Mouse (Mus musculus) intestine, embryonic 14.5 days (tissue): ENCODE results near the gene Lcmt1. TPM values are rescaled to one million over a fixed set of nuclear protein-coding genes. Genes with fewer than 3 reads are reported as not detected.
A peak's percentile ranks its signal among the peaks of the same experiment; 100 is the strongest.

ENCODE experiments used
- ATAC-seq: fragments of 200-750 bp; cut with Nextera tagmentation; replicated peaks from 2 replicates; pipeline ENCODE4 v1.8.0; 2017; ENCODE audit warnings: low read depth, moderate number of reproducible peaks, moderate TSS enrichment, moderate library complexity; ENCODE audit not compliant: low FRiP score, low TSS enrichment
- DNase-seq: peaks from one replicate; pipeline ENCODE4 v3.0.0-alpha.2; 2018; ENCODE audit warnings: low spot score
- H3K27ac ChIP-seq: fragments of 300-500 bp; sonication (generic); 2 replicates; pipeline ENCODE4 v1.5.1; 2014; ENCODE audit warnings: low read depth, mild to moderate bottlenecking, control low read depth
- H3K27me3 ChIP-seq: fragments of 300-500 bp; sonication (generic); replicated peaks from 2 replicates; pipeline ENCODE4 v1.6.1; 2014; ENCODE audit warnings: low read length, control low read depth; ENCODE audit not compliant: control insufficient read depth, insufficient read depth
- H3K36me3 ChIP-seq: fragments of 300-500 bp; sonication (generic); 2 replicates; pipeline ENCODE4 v1.6.1; 2014; ENCODE audit warnings: low read length, control low read depth; ENCODE audit not compliant: control insufficient read depth, insufficient read depth
- H3K4me1 ChIP-seq: fragments of 300-500 bp; sonication (generic); replicated peaks from 2 replicates; pipeline ENCODE4 v1.6.1; 2014; ENCODE audit warnings: low read length, control low read depth, mixed read lengths; ENCODE audit not compliant: control insufficient read depth, insufficient read depth
- H3K4me2 ChIP-seq: fragments of 300-500 bp; sonication (generic); 2 replicates; pipeline ENCODE4 v1.6.1; 2014; ENCODE audit warnings: low read length
- H3K4me3 ChIP-seq: fragments of 300-500 bp; sonication (generic); 2 replicates; pipeline ENCODE4 v1.5.1; 2014; ENCODE audit warnings: low read depth, low read length, control low read depth, mixed read lengths
- H3K9ac ChIP-seq: fragments of 300-500 bp; sonication (generic); 2 replicates; pipeline ENCODE4 v1.6.1; 2014; ENCODE audit warnings: mild to moderate bottlenecking, low read length
- H3K9me3 ChIP-seq: fragments of 300-500 bp; sonication (generic); 2 replicates; pipeline ENCODE4 v1.6.1; 2016; ENCODE audit warnings: low read length, control low read depth; ENCODE audit not compliant: control insufficient read depth
- WGBS: fragments of 180-500 bp; shearing (Covaris S2); extraction: QIAGEN DNeasy Blood & Tissue Kit; methylation state at CpG from one replicate; pipeline ENCODE4 v1.1.7; 2014; 5-methylcytosine and 5-hydroxymethylcytosine counted together
- polyA plus RNA-seq: library from polyadenylated mRNA; unstranded; fragments of >200 nt; fragmentation: Nextera tagmentation; extraction: Ambion mirVana; gene quantifications from 2 replicates; pipeline ENCODE4 v1.2.1, GENCODE M21; 2014

The Lcmt1 gene
- polyA plus RNA-seq, 1 experiment from 2014 or later = 46.3 TPM

DNA sequence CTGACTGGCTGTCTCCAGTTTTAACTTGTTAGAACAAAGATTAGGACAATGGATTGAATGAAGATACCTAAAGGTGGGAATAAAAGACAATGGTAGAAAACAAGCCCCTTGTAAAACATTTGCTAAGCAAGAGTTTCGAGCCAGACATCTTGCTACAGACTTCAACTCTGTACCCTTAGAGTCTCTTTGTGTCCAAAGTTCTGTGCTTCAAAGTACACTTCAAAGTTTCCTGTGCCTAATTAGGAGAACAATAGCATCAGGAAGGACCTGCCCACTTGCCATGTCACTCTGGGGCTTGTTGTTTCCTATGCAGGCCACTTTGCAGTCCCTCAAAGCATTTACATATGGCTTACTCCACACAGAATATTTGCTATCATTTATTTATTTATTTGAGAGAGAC lies 33.3 kb upstream of the Lcmt1 start:
- ATAC-seq (no peak), DNase-seq (no peak)
- H3K36me3 ChIP-seq = no peaks in the 10 kb centered on the region
- no peaks in the 10 kb centered on the region for H3K9me3 ChIP-seq
- H3K4me2 ChIP-seq = no peak overlapping the region
- H3K4me3 ChIP-seq = no peak overlapping the region
- peaks cover 20% of the 10 kb centered on the region; the same call in 1 of the 2 replicates for H3K4me1 ChIP-seq
- no peaks in the 10 kb centered on the region for H3K27me3 ChIP-seq
- H3K9ac ChIP-seq = no peak overlapping the region
- 81% methylated on average over 1 of the region's 1 CpGs for WGBS
- no peak overlapping the region for H3K27ac ChIP-seq

DNA sequence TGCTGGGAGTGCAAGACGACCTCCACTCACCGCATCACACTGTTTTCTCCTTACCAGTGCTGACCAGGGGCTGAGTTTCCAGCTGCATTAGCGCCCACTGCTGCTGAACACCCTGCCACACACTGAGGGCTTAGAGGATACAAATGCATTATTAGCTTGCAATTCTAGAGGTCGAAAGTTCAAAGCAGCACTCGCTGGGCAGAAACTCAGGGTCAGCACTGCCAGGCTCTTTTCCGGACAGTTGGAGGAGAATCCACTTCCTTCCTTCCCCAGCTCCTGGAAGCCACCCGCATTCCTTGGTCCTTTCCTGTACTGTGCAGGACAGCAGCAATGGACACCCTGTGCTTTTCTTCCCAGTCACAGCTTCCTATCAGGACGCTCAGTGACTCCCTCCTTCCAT lies 31.2 kb upstream of the Lcmt1 start:
- 48% methylated on average over 8 of the region's 8 CpGs for WGBS
- Histone ChIP-seq H3K4me2 (no peak overlapping the region), H3K9me3 (no peaks in the 10 kb centered on the region), H3K27me3 (no peaks in the 10 kb centered on the region), H3K9ac (no peak overlapping the region), H3K4me3 (no peak overlapping the region), H3K27ac (peak overlapping the region; percentile 16; the same call in 1 of the 2 replicates), H3K4me1 (peaks cover 29% of the 10 kb centered on the region), H3K36me3 (no peaks in the 10 kb centered on the region)
- DNase-seq (no peak), ATAC-seq (no peak)

- no peaks in the 10 kb centered on the region for H3K36me3 ChIP-seq
- no peak overlapping the region for H3K4me2 ChIP-seq
- no peak overlapping the region for H3K4me3 ChIP-seq
- 49% methylated on average over 5 of the region's 5 CpGs for WGBS
- peak overlapping the region; percentile 23; the same call in 1 of the 2 replicates for H3K27ac ChIP-seq
- ATAC-seq (no peak), DNase-seq (no peak)
- H3K4me1 ChIP-seq = peaks cover 26% of the 10 kb centered on the region
- no peaks in the 10 kb centered on the region for H3K27me3 ChIP-seq
- no peak overlapping the region for H3K9ac ChIP-seq
- H3K9me3 ChIP-seq = no peaks in the 10 kb centered on the region
Measured at GRCm38 (mm10) chr7:123341896-123342295, 27.7 kb upstream of the Lcmt1 start.

DNA sequence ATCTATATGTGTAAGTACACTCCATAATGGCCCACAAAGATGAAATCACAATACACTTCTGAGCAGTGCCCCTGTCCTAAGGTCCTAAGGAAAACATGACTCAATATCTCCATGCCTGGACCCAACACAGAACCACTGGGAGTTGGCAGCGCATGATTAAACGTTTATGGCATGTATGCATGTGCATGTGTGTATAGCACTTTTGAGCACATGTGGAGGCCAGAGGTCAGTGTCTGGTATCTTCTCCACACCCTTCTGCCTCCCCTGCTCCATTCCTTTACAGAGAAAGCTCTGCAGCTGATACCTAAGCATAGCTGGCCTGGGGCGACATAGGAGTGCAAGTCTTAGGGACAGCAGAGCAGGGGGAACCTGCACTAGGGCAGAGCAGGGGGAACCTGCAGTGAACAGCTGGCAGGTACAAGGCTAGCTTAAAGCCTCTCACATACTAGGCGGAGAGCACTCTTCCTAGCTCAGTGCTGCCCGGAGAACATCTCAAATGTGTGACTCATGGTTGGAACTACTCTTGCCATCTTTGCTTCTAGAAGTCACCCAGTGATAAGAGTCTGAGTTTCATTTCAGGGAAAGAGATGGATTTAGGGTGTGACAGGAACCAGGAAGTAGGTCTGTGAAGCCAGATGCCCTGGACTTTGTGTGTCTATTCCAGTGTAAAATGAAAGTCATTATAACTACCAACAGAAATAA lies 25.4 kb upstream of the Lcmt1 start:
- H3K4me2 ChIP-seq = no peak overlapping the region
- ATAC-seq = peak; percentile 48; the same call in 1 of the 2 replicates
- WGBS = 85% methylated on average over 5 of the region's 5 CpGs

DNA sequence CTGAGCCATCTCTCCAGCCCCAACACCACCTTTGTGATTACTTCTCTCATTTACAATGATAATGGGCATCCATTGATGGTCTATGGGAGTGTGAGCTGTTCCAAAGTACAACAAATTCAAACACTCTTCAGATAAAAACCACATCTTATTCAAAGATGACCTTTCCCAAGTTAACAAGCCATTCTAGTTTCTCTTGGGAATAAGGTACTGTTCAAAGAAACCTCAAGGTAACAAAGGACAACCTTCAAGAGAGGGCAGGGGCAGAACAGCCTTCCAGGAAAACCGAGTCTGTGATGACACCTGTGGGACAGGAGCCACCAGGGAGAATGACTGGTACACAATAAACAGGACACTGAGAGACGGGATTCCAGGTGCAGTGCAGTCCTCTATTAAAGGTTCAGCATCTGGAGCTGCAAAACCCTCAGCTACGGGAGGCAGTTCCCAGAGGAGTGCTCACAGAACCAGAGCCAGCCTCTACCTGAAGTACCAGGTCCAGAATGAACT lies 24.5 kb upstream of the Lcmt1 start:
- ATAC-seq (no peak), DNase-seq (no peak)
- Histone ChIP-seq H3K36me3 (no peaks in the 10 kb centered on the region), H3K27me3 (no peaks in the 10 kb centered on the region), H3K27ac (no peak overlapping the region), H3K4me3 (no peak overlapping the region), H3K9ac (no peak overlapping the region), H3K4me2 (no peak overlapping the region), H3K4me1 (peaks cover 21% of the 10 kb centered on the region), H3K9me3 (no peaks in the 10 kb centered on the region)
- 71% methylated on average over 3 of the region's 3 CpGs for WGBS

More for the DNA sequence above, 25.4 kb upstream of the Lcmt1 start:
- H3K4me3 ChIP-seq = no peak overlapping the region
- no peaks in the 10 kb centered on the region for H3K36me3 ChIP-seq
- H3K4me1 ChIP-seq = peaks cover 18% of the 10 kb centered on the region
- H3K27me3 ChIP-seq = no peaks in the 10 kb centered on the region
- H3K27ac ChIP-seq = no peak overlapping the region
- no peaks in the 10 kb centered on the region for H3K9me3 ChIP-seq
- H3K9ac ChIP-seq = no peak overlapping the region
- DNase-seq = no peak

GRCm38 (mm10) chr7:123346631-123347290 lies 22.8 kb upstream of the Lcmt1 start:
- WGBS = 64% methylated on average over 7 of the region's 7 CpGs
- Histone ChIP-seq H3K9me3 (no peaks in the 10 kb centered on the region), H3K36me3 (no peaks in the 10 kb centered on the region), H3K4me3 (no peak overlapping the region), H3K9ac (no peak overlapping the region), H3K27ac (no peak overlapping the region), H3K4me2 (no peak overlapping the region), H3K27me3 (no peaks in the 10 kb centered on the region), H3K4me1 (peaks cover 16% of the 10 kb centered on the region)
- DNase-seq = no peak
- no peak for ATAC-seq

DNA sequence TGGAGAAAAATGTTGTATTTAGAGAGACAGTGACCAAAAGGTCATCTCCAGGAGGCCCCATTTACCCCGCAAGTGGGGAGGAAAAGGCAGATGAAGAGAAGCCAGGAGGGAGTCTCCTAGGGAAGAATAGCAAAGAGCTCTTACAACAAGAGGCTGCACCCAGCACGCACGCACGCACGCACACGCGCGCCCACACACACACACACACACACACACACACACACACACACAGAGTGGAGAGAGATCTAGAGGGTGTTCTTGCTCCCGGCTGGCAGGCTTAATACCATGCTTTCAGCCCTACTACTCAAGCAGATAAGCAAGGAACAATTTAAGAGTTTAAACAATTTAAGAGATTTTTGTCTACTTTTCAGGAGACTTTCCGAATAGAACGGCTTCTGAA lies 19.8 kb upstream of the Lcmt1 start:
- peaks cover 10% of the 10 kb centered on the region; the same call in 1 of the 2 replicates for H3K4me1 ChIP-seq
- DNase-seq (no peak), ATAC-seq (no peak)
- H3K9me3 ChIP-seq = no peaks in the 10 kb centered on the region
- no peak overlapping the region for H3K4me2 ChIP-seq
- no peak overlapping the region for H3K4me3 ChIP-seq
- WGBS = 58% methylated on average over 11 of the region's 11 CpGs
- H3K36me3 ChIP-seq = no peaks in the 10 kb centered on the region
- H3K9ac ChIP-seq = no peak overlapping the region
- H3K27me3 ChIP-seq = no peaks in the 10 kb centered on the region
- no peak overlapping the region for H3K27ac ChIP-seq

DNA sequence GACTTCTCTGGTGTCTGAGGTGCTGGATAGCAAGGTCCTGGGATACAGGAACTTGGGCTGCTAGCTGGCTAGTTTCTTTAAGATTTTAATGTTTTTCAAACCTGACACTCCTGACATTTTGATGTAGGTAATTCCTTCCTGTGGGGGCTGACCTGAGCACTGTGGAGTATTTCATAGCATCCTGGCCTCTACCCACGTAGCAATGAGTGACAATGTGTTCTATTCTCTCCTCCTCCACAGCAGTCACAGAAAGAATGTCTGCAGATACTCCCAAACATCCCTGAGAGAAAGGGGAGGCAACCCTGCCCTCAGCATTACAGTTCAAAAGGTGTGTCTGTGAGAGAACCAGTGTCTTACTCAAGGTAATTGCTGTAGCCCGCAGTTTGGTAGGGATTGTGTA lies 19.3 kb upstream of the Lcmt1 start:
- no peaks in the 10 kb centered on the region for H3K27me3 ChIP-seq
- DNase-seq (no peak), ATAC-seq (no peak)
- H3K4me2 ChIP-seq = no peak overlapping the region
- H3K27ac ChIP-seq = no peak overlapping the region
- no peaks in the 10 kb centered on the region for H3K9me3 ChIP-seq
- peaks cover 10% of the 10 kb centered on the region; the same call in 1 of the 2 replicates for H3K4me1 ChIP-seq
- WGBS = 38% methylated on average over 2 of the region's 2 CpGs
- no peak overlapping the region for H3K9ac ChIP-seq
- no peak overlapping the region for H3K4me3 ChIP-seq
- no peaks in the 10 kb centered on the region for H3K36me3 ChIP-seq
